Mouse (Mus musculus): ENCODE measurements around the gene Myo1f. TPM values are rescaled to one million over a fixed set of nuclear protein-coding genes. Genes with fewer than 3 reads are reported as not detected.
A peak's percentile ranks its signal among the peaks of the same experiment; 100 is the strongest.

The Myo1f gene
- total RNA-seq (2012; rRNA removed) (19.5 and 19.6 TPM in 2 replicates), total RNA-seq (2014; rRNA removed) (13.1 and 13.6 TPM in 2 replicates), polyA plus RNA-seq (2012; ENCODE audit: insufficient read length, low read depth) (27.5 and 29.1 TPM in 2 replicates)

GRCm38 (mm10) chr17:33555223-33555855 is at the start of gene Myo1f:
Gene Myo1f, plus strand, starts transcription at chr17:33555707.
- H3K36me3 ChIP-seq (replicated peaks in 1 of 2; ENCODE audit: control insufficient read depth in 1 of 2, insufficient read depth in 1 of 2, low read length in 1 of 2): peaks cover 9 to 23% of the 10 kb centered on the region in 2 experiments
- H3K27ac ChIP-seq (ENCODE audit: insufficient read depth, low read depth): no peak within 1 kb of the TSS
- no peak within 1 kb of the TSS for H3K9ac ChIP-seq (ENCODE audit: insufficient read depth, low read depth)
- dilution Hi-C loops (cut with MboI; ENCODE audit: extremely low pct_ligation_motif_present, extremely low pct_unique_long_range_greater_than_20kb, low sequenced_read_pairs) (no loop called here), in situ Hi-C loops (cut with MboI; ENCODE audit: low pct_ligation_motif_present, low pct_unique_long_range_greater_than_20kb, low sequenced_read_pairs) (no loop called here)
- H3K27me3 ChIP-seq (replicated peaks): no peaks in the 10 kb centered on the region
- peaks cover 28 to 81% of the 10 kb centered on the region in 2 experiments for H3K4me1 ChIP-seq (ENCODE audit: control insufficient read depth in 1 of 2, insufficient read depth in 2 of 2)
- TF ChIP-seq TCF12 (IDR thresholded peaks at IDR 0.05; ENCODE audit: low read depth, low read length): 0 out of 2 replicates have a peak, but pooled peaks have one; percentile 16
- no peak for TF ChIP-seq MEF2A (IDR thresholded peaks at IDR 0.05; ENCODE audit: borderline replicate concordance, low read depth, low read length)
- TF ChIP-seq RCOR1 (conservative IDR thresholded peaks at IDR 0.05; ENCODE audit: low read depth, low read length): no peak
- TF ChIP-seq BHLHE40 (IDR thresholded peaks at IDR 0.05; ENCODE audit: low read depth, low read length): no peak
- TF ChIP-seq EP300 (IDR thresholded peaks at IDR 0.05; ENCODE audit: low read length): no peak
- TF ChIP-seq POLR2A (IDR thresholded peaks at IDR 0.05; ENCODE audit: low read depth, low read length): 0 out of 2 replicates have a peak, but pooled peaks have one; percentile 47
- TF ChIP-seq SIN3A (IDR thresholded peaks at IDR 0.05; ENCODE audit: low read length): no peak
- TF ChIP-seq JUND (conservative IDR thresholded peaks at IDR 0.05; ENCODE audit: low read depth, low read length): no peak
- TF ChIP-seq MAZ (IDR thresholded peaks at IDR 0.05; ENCODE audit: low read depth, low read length): 0 out of 2 replicates have a peak, but pooled peaks have one; percentile 10
- peak within 1 kb of the TSS; percentile 22 to 50 (median 44) for H3K4me3 ChIP-seq (replicated peaks in 1 of 3; ENCODE audit: low read depth in 2 of 3, low read length in 2 of 3, poor library complexity in 1 of 3)
- H3K4me2 ChIP-seq (ENCODE audit: insufficient read depth, low read depth, poor library complexity, severe bottlenecking): peak within 1 kb of the TSS; percentile 43
- no peaks in the 10 kb centered on the region for H3K79me2 ChIP-seq (replicated peaks; ENCODE audit: control insufficient read depth, extremely low read depth, insufficient read depth, poor library complexity, severe bottlenecking)
- H3K9me3 ChIP-seq (replicated peaks; ENCODE audit: low read length): peaks cover 4% of the 10 kb centered on the region
- peak; percentile 70 for DNase-seq (ENCODE audit: extremely low read depth)

GRCm38 (mm10) chr17:33508386-33508785 is 47.1 kb upstream of the Myo1f start:
- dilution Hi-C loops (cut with MboI; ENCODE audit: extremely low pct_ligation_motif_present, extremely low pct_unique_long_range_greater_than_20kb, low sequenced_read_pairs) (no loop called here), in situ Hi-C loops (cut with MboI; ENCODE audit: low pct_ligation_motif_present, low pct_unique_long_range_greater_than_20kb, low sequenced_read_pairs) (no loop called here)
- H3K27ac ChIP-seq (ENCODE audit: insufficient read depth, low read depth): no peak overlapping the region
- no peak overlapping the region for H3K4me2 ChIP-seq (ENCODE audit: insufficient read depth, low read depth, poor library complexity, severe bottlenecking)
- no peaks in the 10 kb centered on the region for H3K79me2 ChIP-seq (replicated peaks; ENCODE audit: control insufficient read depth, extremely low read depth, insufficient read depth, poor library complexity, severe bottlenecking)
- H3K9ac ChIP-seq (ENCODE audit: insufficient read depth, low read depth): no peak overlapping the region
- no peak overlapping the region for H3K4me3 ChIP-seq (replicated peaks in 1 of 3; ENCODE audit: low read depth in 2 of 3, low read length in 2 of 3, poor library complexity in 1 of 3)
- H3K27me3 ChIP-seq (replicated peaks): peaks cover 5% of the 10 kb centered on the region
- H3K4me1 ChIP-seq (ENCODE audit: control insufficient read depth in 1 of 2, insufficient read depth in 2 of 2): no peaks in the 10 kb centered on the region
- no peak for DNase-seq (ENCODE audit: extremely low read depth)
- no peaks in the 10 kb centered on the region for H3K9me3 ChIP-seq (replicated peaks; ENCODE audit: low read length)
- no peaks in the 10 kb centered on the region for H3K36me3 ChIP-seq (replicated peaks in 1 of 2; ENCODE audit: control insufficient read depth in 1 of 2, insufficient read depth in 1 of 2, low read length in 1 of 2)
- no peak for TF ChIP-seq ZMIZ1 (IDR thresholded peaks at IDR 0.05; ENCODE audit: low read depth, low read length)
- no peak for TF ChIP-seq ZC3H11A (IDR thresholded peaks at IDR 0.05; ENCODE audit: low read depth, low read length)
- TF ChIP-seq ZNF384 (IDR thresholded peaks at IDR 0.05; ENCODE audit: low read depth, low read length): no peak
- TF ChIP-seq CTCF (conservative IDR thresholded peaks at IDR 0.05 in 1 of 2, IDR thresholded peaks at IDR 0.05 in 1 of 2; ENCODE audit: low read depth in 2 of 2, low read length in 2 of 2): no peak
- no peak for TF ChIP-seq MAFK (IDR thresholded peaks at IDR 0.05; ENCODE audit: insufficient replicate concordance, low read length)
- no peak for TF ChIP-seq MAX (IDR thresholded peaks at IDR 0.05; ENCODE audit: low read length)
- TF ChIP-seq PAX5 (IDR thresholded peaks at IDR 0.05; ENCODE audit: low read length): no peak
- no peak for TF ChIP-seq E2F4 (IDR thresholded peaks at IDR 0.05; ENCODE audit: insufficient replicate concordance, low read depth, low read length)
- no peak for TF ChIP-seq ETS1 (conservative IDR thresholded peaks at IDR 0.05; ENCODE audit: low read depth, low read length)
- no peak for TF ChIP-seq IRF4 (IDR thresholded peaks at IDR 0.05; ENCODE audit: low read depth, low read length)
- TF ChIP-seq JUND (conservative IDR thresholded peaks at IDR 0.05; ENCODE audit: low read depth, low read length): no peak
- no peak for TF ChIP-seq UBTF (IDR thresholded peaks at IDR 0.05; ENCODE audit: low read depth, low read length)

Measured in CH12.LX (cell line).